Mouse (Mus musculus): ENCODE measurements around the gene Mapk8ip1.

DNA sequence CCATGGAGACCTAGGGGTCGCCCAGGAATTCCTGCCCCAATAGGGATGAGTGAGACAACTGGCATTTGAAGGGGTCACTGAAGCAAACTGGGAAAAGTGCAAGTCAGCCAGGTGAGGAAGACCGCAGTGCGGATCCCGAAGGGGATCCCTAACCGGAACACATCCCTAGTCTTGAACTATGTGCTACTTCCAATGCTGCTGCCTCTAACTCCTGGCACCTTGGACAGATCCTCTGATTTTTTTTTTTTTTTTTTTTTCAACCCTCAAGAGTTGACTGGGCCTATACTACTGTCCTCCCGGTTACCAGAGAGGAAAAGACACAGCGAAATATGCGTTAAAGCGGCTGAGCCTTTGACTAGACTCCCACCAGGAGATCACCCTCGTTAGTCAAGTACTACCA is 11.4 kb downstream of the Mapk8ip1 start:
- TF ChIP-seq GATA1 (IDR thresholded peaks at IDR 0.05; ENCODE audit: borderline replicate concordance, low read length) (no peak), FLI1 (IDR thresholded peaks at IDR 0.05; ENCODE audit: low read length) (no peak)
